Mouse (Mus musculus): Measurements from ENCODE around the gene Hpgd. TPM values are rescaled to one million over a fixed set of nuclear protein-coding genes. Genes with fewer than 3 reads are reported as not detected.
A peak's percentile ranks its signal among the peaks of the same experiment; 100 is the strongest.

Hpgd gene
- polyA plus RNA-seq, 1 experiment: 38.9 TPM

DNA sequence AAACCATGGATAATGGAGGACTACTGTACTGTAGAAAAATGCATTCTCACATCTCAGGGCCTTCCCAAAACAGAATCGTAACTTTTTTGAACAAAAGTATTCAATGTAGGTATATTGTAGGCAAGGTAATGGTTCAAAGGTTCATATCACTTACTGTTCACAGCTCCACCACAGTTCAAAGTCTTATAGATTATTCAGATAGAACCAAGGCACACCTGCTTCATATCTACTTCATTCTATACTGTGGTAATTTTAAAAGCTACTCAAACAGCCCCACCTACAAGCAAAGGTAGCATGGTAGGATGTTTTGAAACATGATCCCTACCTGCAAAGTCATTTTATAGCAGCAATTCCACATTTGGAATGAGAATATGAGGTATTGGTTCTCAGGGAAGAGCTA, 28.9 kb downstream of the Hpgd start:
- DNase-seq (ENCODE audit: low read depth): no peak

DNA sequence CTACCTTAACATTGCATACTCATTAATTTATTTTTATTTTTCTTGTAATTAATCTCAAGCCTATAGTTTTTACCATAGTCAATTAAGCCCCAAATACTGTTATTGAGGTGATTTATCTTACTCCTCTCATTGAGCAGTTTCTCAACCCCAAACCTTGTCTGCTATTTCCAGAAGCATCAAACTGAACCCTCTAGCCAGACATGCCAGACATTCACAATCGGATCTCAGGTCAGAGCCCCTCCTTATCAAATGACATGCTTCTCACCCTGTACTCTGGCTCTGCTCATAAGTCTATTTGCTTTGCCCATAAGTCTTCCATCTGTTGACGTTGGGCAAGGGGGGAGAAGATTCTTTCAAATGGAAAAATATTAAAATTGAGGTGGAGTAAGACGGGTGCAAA, 33.3 kb downstream of the Hpgd start:
- no peak for DNase-seq (ENCODE audit: low read depth)

DNA sequence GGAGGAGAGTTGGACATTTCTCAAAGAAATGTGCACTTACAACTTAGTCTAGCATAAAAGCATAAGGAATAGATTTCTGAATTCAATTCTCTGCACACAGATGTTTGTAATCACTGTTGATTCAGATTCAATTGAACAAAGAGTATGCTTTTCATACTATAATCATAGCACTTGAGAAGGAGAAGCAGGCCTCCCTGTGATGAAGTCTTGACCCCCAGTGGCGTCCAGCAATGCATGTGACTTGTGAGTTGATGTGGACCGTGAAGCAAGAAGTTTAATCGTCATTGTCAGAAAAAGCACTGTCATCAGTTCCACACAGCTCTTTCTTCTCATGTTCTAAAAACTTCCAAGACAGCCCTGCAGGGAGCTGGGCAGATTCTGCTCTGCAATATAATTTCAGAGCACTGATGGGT, 33.8 kb downstream of the Hpgd start:
- DNase-seq (ENCODE audit: low read depth): no peak

DNA sequence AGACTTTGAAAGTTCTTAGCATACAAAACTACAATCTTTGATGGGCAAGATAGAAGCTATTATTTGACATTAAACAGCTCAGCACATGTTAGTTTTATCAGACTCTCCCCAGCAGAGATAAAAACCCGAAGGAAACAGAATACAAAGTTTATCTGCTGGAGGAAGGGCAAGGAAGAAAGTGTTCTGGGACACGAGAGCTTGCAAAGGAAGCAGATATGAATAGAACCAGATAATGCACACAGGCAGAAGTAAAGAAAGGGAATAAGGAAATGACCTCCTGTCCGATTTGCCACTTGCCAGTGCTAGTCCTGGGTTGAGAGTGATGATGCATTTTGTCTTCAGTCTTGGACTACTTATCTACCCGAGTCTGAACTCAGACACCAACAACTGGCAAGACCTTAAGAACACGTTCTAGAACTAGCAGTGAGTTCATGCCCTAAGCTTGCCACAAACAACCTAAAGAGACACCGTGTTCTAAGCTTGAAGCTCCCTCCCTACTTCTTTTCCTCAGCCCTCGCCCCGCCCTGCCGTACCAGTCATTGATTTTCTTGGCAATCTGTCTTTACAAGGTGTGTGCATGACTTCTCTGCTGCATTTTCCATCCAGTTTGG, 41.1 kb downstream of the Hpgd start:
- DNase-seq (ENCODE audit: low read depth): no peak

DNA sequence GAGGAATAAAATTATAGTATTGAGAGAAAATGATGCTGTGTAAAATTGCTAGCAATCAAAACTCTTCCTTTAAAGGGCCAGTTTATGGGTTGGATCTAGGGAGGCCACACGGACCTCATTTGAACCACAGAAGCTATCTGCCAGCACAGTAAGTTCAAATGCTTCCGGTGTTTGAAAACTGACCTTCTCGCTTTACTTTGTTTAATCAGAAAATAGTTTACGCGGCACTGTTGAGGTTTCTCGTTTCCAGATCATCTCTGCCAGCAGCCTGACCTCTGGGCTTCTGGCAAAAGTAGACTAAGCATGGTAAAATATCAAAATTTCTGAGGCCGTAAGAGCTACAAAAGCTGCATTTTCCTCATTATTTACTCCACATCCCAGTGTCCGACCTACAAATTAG, 42.4 kb downstream of the Hpgd start:
- DNase-seq (ENCODE audit: low read depth): no peak

DNA sequence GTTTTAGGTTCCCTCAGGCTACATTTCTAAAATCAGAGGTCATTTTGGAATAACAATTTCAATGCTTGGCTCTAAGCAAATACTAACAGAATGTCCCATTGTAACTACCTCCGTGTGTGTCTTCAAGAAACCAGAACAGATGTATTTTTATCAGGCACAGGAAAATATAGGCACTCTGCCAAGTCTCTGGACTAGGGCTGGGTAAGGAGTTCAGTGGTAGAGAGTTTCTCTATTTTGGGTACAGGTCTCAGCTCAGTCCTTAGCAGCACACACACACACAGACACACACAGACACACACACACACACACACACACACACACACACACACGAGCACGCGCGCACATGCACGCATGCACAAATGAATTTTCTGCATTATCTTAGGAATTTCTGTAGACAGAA, 49.1 kb downstream of the Hpgd start:
- DNase-seq (ENCODE audit: low read depth): peak; percentile 34

DNA sequence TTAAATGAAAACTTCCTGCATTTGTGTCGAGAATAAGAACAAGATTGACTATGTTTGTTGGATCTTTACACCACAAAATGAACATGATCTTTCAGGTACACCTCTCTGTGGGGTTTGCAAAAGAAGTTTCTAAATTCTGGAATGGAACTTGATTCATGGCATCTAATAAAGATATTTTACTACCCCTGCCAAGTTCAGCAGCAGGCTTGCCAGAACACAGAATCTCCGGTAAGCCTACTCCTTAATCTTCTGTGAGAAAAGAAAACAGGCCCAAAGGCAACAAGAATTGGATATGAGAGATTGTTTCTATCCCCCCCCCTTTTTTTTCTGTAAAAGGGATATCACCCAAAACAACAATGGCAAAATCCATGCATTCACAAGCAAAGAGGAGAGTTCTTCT, 49.6 kb downstream of the Hpgd start:
- no peak for DNase-seq (ENCODE audit: low read depth)

DNA sequence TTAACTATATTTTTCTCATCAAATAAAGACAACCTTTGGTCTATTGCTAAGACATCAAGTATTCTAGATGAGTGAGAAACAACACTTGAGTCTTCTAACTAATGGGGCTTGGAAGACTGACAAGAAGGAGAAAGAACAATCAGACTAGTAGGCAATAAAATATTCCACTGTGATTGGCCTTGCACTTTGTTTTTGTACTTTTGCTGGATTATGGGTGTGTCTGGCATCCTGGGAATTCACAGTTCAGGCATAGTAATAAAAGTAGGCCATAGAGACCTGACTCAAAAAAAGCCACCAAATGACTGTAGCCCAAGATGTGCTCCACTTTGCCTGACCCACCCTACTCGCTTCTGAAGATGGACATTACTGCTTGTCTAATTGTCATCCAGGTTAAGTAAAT, 50.0 kb downstream of the Hpgd start:
- DNase-seq (ENCODE audit: low read depth): peak; percentile 62

DNA sequence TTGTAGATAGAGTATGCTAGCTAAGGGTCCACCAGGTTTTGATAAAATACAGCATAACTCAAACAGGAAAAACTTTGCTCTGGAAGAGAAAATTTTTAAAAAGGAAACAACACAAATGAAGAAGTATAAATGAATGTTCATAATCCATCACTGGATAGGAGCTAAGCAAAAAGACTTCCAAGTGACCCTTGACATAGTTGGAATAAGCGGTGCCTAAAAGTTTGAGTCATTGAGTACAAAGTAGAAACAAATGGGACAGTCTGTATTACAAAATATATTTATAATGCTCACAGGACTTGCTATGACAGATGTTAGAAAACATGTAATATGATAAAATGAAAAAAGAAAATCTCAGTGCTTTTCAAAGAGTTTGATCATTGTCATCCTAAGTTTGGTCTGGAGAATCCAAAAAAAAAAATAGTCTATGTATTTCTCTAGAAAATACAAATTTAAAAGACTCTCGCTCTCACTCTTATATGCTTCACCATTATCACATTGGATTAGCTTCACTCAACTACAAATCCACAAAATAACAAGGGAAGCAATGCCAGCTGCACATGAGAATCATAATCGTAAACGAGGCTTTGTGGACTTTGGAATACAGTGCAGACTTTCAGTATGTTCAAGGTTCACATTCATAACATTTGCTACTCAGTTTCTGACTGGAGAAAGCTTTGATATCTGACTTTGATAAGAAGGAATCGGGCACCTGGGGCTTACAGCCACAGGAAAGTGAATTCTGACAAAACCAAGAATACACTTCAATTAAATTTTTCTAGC, 51.4 kb downstream of the Hpgd start:
- DNase-seq (ENCODE audit: low read depth): no peak

DNA sequence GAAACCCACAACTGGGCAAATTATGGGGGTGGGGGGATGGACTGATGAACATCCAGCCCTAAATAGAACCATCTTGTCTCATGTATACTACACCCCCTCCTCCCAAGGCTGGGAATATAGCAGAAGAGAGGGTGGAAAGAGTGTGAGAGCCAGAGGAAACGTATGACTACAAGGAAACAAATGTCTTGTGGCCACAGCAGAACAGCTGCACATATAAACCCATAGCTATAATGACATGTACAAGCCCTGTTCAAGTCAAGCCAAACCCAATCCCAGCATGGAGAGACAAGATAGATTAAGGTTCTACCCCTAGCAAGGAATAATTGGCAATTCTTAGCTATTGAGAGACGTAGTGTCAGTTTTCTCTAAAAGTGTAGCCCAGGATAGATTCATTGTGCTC, 68.8 kb downstream of the Hpgd start:
- no peak for DNase-seq (ENCODE audit: low read depth)

All from gonadal fat pad, adult 2 months (tissue).